Mouse (Mus musculus): Measurements from ENCODE around the gene Foxd1.
A peak's percentile ranks its signal among the peaks of the same experiment; 100 is the strongest.

Gene Foxd1

GRCm38 (mm10) chr13:98389092-98389491 lies 35.0 kb downstream of the Foxd1 start:
- no peak for DNase-seq (ENCODE audit: low spot score)

DNA sequence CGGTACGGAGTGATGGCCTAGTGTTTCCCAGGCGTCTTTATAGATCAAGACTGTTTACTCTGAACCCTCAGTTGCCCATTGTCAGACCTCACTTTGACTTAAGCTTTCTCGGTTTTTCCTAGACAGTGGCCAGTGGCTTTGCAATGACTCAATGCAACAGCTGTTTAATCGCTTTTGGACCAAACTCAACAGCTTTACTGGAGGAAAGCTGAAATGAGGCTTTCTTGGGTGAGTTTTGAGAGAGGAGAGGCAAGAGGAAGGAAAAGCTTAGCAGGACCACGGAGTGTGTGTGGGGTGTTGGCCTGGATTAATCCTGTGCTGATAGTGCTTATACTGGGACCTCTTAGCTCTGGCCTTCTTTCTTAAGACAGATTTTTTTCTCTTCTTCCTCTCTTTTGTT lies 36.3 kb downstream of the Foxd1 start:
- DNase-seq (ENCODE audit: low spot score), result no peak

GRCm38 (mm10) chr13:98390771-98391634 lies 37.0 kb downstream of the Foxd1 start:
- peak; percentile 51 for DNase-seq (ENCODE audit: low spot score)

GRCm38 (mm10) chr13:98391635-98391990 lies 37.6 kb downstream of the Foxd1 start:
- DNase-seq (ENCODE audit: low spot score), result no peak

- DNase-seq (ENCODE audit: low spot score), result no peak
Measured at GRCm38 (mm10) chr13:98392031-98392430, 38.0 kb downstream of the Foxd1 start.

DNA sequence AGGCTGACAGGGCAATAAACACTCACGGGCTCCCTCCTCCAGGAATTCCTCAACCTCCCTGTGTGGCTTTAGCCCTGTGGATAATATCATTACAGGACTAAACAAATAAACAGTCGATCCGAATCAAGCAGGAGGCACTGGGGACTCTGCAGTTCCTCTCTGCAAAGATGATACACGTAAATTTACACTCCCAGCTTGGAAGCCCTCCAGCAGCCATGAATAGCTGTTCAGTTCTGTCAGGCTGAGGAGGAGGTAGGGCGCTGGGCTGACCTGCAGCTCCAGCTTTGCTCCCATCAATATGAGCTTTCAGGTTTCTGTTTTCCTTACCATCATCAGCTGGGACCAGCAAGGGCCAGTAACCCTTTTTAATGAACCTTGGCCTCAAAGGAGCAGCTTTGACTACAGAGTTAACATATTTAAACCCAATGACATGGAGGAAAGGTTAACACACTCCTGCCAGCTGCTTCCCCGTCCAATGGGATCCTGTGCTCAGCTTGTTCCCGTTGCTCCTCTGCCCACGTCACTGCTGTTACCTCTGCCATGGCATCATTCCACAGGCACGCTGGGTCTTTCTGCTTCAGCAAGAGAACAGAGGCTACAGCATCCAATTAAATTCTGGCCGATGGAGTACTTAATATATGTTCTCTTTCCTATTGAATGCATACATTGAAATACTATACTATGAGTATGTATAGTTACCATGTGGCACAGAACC lies 39.5 kb downstream of the Foxd1 start:
- peak; percentile 48 for DNase-seq (ENCODE audit: low spot score)
